Mouse (Mus musculus): ENCODE results near the gene Tas2r134. TPM values are rescaled to one million over a fixed set of nuclear protein-coding genes. Genes with fewer than 3 reads are reported as not detected.

The Tas2r134 gene
- polyA plus RNA-seq, 1 experiment = not detected

- no peaks in the 10 kb centered on the region for H3K27me3 ChIP-seq (ENCODE audit: control insufficient read depth, insufficient read depth, low read length)
- peaks cover 5% of the 10 kb centered on the region; the same call in 1 of the 2 replicates for H3K4me1 ChIP-seq (ENCODE audit: control insufficient read depth, insufficient read depth, insufficient read length, low read length)
- TF ChIP-seq CTCF (IDR thresholded peaks at IDR 0.05; ENCODE audit: extremely low read depth, insufficient read length, insufficient replicate concordance, low read depth, low read length) = no peak
- TF ChIP-seq POLR2A (IDR thresholded peaks at IDR 0.05; ENCODE audit: low read depth, low read length) = no peak
- no peaks in the 10 kb centered on the region for H3K36me3 ChIP-seq (ENCODE audit: control insufficient read depth, insufficient read depth, low read length)
- H3K27ac ChIP-seq (ENCODE audit: insufficient read depth, low read depth, low read length) = no peak overlapping the region
- H3K4me3 ChIP-seq (ENCODE audit: low read depth, low read length) = no peak overlapping the region
These were observed 35.2 kb upstream of the Tas2r134 start for GRCm38 (mm10) chr2:51592157-51592556.

GRCm38 (mm10) chr2:51599473-51600201, 27.7 kb upstream of the Tas2r134 start:
- TF ChIP-seq CTCF (IDR thresholded peaks at IDR 0.05; ENCODE audit: extremely low read depth, insufficient read length, insufficient replicate concordance, low read depth, low read length) = no peak
- TF ChIP-seq POLR2A (IDR thresholded peaks at IDR 0.05; ENCODE audit: low read depth, low read length) = no peak
- Histone ChIP-seq H3K4me3 (ENCODE audit: low read depth, low read length) (no peak overlapping the region), H3K27me3 (ENCODE audit: control insufficient read depth, insufficient read depth, low read length) (no peaks in the 10 kb centered on the region), H3K4me1 (ENCODE audit: control insufficient read depth, insufficient read depth, insufficient read length, low read length) (no peaks in the 10 kb centered on the region), H3K36me3 (ENCODE audit: control insufficient read depth, insufficient read depth, low read length) (no peaks in the 10 kb centered on the region), H3K27ac (ENCODE audit: insufficient read depth, low read depth, low read length) (no peak overlapping the region)
- WGBS = 29% methylated on average over 19 of the region's 19 CpGs

- Histone ChIP-seq H3K36me3 (ENCODE audit: control insufficient read depth, insufficient read depth, low read length) (no peaks in the 10 kb centered on the region), H3K4me1 (ENCODE audit: control insufficient read depth, insufficient read depth, insufficient read length, low read length) (no peaks in the 10 kb centered on the region), H3K27ac (ENCODE audit: insufficient read depth, low read depth, low read length) (no peak overlapping the region), H3K27me3 (ENCODE audit: control insufficient read depth, insufficient read depth, low read length) (no peaks in the 10 kb centered on the region), H3K4me3 (ENCODE audit: low read depth, low read length) (no peak overlapping the region)
- no peak for TF ChIP-seq POLR2A (IDR thresholded peaks at IDR 0.05; ENCODE audit: low read depth, low read length)
- no peak for TF ChIP-seq CTCF (IDR thresholded peaks at IDR 0.05; ENCODE audit: extremely low read depth, insufficient read length, insufficient replicate concordance, low read depth, low read length)
- WGBS = 45% methylated on average over 3 of the region's 3 CpGs
These were observed 27.2 kb upstream of the Tas2r134 start for GRCm38 (mm10) chr2:51600202-51600487.

- 60% methylated on average over 8 of the region's 8 CpGs for WGBS
- Histone ChIP-seq H3K4me1 (ENCODE audit: control insufficient read depth, insufficient read depth, insufficient read length, low read length) (no peaks in the 10 kb centered on the region), H3K27ac (ENCODE audit: insufficient read depth, low read depth, low read length) (no peak overlapping the region), H3K27me3 (ENCODE audit: control insufficient read depth, insufficient read depth, low read length) (no peaks in the 10 kb centered on the region), H3K36me3 (ENCODE audit: control insufficient read depth, insufficient read depth, low read length) (no peaks in the 10 kb centered on the region), H3K4me3 (ENCODE audit: low read depth, low read length) (no peak overlapping the region)
- TF ChIP-seq CTCF (IDR thresholded peaks at IDR 0.05; ENCODE audit: extremely low read depth, insufficient read length, insufficient replicate concordance, low read depth, low read length) = no peak
- TF ChIP-seq POLR2A (IDR thresholded peaks at IDR 0.05; ENCODE audit: low read depth, low read length) = no peak
These were observed 26.4 kb upstream of the Tas2r134 start for GRCm38 (mm10) chr2:51600873-51601272.

GRCm38 (mm10) chr2:51610305-51610704, 17.0 kb upstream of the Tas2r134 start:
- no peaks in the 10 kb centered on the region for H3K36me3 ChIP-seq (ENCODE audit: control insufficient read depth, insufficient read depth, low read length)
- no peak for TF ChIP-seq CTCF (IDR thresholded peaks at IDR 0.05; ENCODE audit: extremely low read depth, insufficient read length, insufficient replicate concordance, low read depth, low read length)
- TF ChIP-seq POLR2A (IDR thresholded peaks at IDR 0.05; ENCODE audit: low read depth, low read length) = no peak
- no peak overlapping the region for H3K4me3 ChIP-seq (ENCODE audit: low read depth, low read length)

GRCm38 (mm10) chr2:51610897-51611296, 16.4 kb upstream of the Tas2r134 start:
- Histone ChIP-seq H3K4me3 (ENCODE audit: low read depth, low read length) (no peak overlapping the region), H3K27ac (ENCODE audit: insufficient read depth, low read depth, low read length) (no peak overlapping the region), H3K4me1 (ENCODE audit: control insufficient read depth, insufficient read depth, insufficient read length, low read length) (no peaks in the 10 kb centered on the region), H3K27me3 (ENCODE audit: control insufficient read depth, insufficient read depth, low read length) (no peaks in the 10 kb centered on the region), H3K36me3 (ENCODE audit: control insufficient read depth, insufficient read depth, low read length) (no peaks in the 10 kb centered on the region)
- TF ChIP-seq POLR2A (IDR thresholded peaks at IDR 0.05; ENCODE audit: low read depth, low read length) = no peak
- no peak for TF ChIP-seq CTCF (IDR thresholded peaks at IDR 0.05; ENCODE audit: extremely low read depth, insufficient read length, insufficient replicate concordance, low read depth, low read length)
- 48% methylated on average over 2 of the region's 2 CpGs for WGBS

More at GRCm38 (mm10) chr2:51610305-51610704, 17.0 kb upstream of the Tas2r134 start:
- Histone ChIP-seq H3K4me1 (ENCODE audit: control insufficient read depth, insufficient read depth, insufficient read length, low read length) (no peaks in the 10 kb centered on the region), H3K27me3 (ENCODE audit: control insufficient read depth, insufficient read depth, low read length) (no peaks in the 10 kb centered on the region), H3K27ac (ENCODE audit: insufficient read depth, low read depth, low read length) (no peak overlapping the region)
- WGBS = 58% methylated on average over 10 of the region's 10 CpGs

GRCm38 (mm10) chr2:51613716-51614115, 13.6 kb upstream of the Tas2r134 start:
- TF ChIP-seq POLR2A (IDR thresholded peaks at IDR 0.05; ENCODE audit: low read depth, low read length) (no peak), CTCF (IDR thresholded peaks at IDR 0.05; ENCODE audit: extremely low read depth, insufficient read length, insufficient replicate concordance, low read depth, low read length) (no peak)
- 79% methylated on average over 4 of the region's 4 CpGs for WGBS
- Histone ChIP-seq H3K36me3 (ENCODE audit: control insufficient read depth, insufficient read depth, low read length) (no peaks in the 10 kb centered on the region), H3K27me3 (ENCODE audit: control insufficient read depth, insufficient read depth, low read length) (no peaks in the 10 kb centered on the region), H3K27ac (ENCODE audit: insufficient read depth, low read depth, low read length) (no peak overlapping the region), H3K4me1 (ENCODE audit: control insufficient read depth, insufficient read depth, insufficient read length, low read length) (no peaks in the 10 kb centered on the region), H3K4me3 (ENCODE audit: low read depth, low read length) (no peak overlapping the region)
